Mouse (Mus musculus) bone marrow, adult 2 months (tissue): Measurements from ENCODE around the gene Pgp. TPM values are rescaled to one million over a fixed set of nuclear protein-coding genes. Genes with fewer than 3 reads are reported as not detected.

Experiments used
- H3K27ac ChIP-seq: fragments of 200-500 bp; 2 replicates; pipeline ENCODE4 v1.5.1; 2012; ENCODE audit warnings: low read depth, mild to moderate bottlenecking, control low read depth, inconsistent platforms, low read length; ENCODE audit not compliant: control insufficient read depth, poor library complexity, insufficient read depth
- H3K4me1 ChIP-seq: fragments of 200-500 bp; 2 replicates; pipeline ENCODE4 v1.6.1; 2011; ENCODE audit warnings: low read length; ENCODE audit not compliant: control insufficient read depth, insufficient read depth
- H3K4me3 ChIP-seq: fragments of 200-500 bp; replicated peaks from 2 replicates; pipeline ENCODE3; 2011; ENCODE audit warnings: mild to moderate bottlenecking, low read depth, low read length, control low read depth; ENCODE audit not compliant: control insufficient read depth
- CTCF ChIP-seq: fragments of 200-500 bp; IDR thresholded peaks from 2 replicates; pipeline ENCODE4 v1.5.1; 2011; ENCODE audit warnings: low read length, control low read depth; ENCODE audit not compliant: control insufficient read depth, insufficient read depth
- POLR2A ChIP-seq: fragments of 200-500 bp; IDR thresholded peaks from 2 replicates; pipeline ENCODE4 v1.6.1; 2011; ENCODE audit warnings: low read depth, mild to moderate bottlenecking, control low read depth, low read length, borderline replicate concordance; ENCODE audit not compliant: control insufficient read depth
- WGBS: fragments of 180-500 bp; shearing (Covaris S2); methylation state at CpG from one replicate; pipeline ENCODE4 v1.1.7; 2018; 5-methylcytosine and 5-hydroxymethylcytosine counted together
- polyA plus RNA-seq: library from polyadenylated mRNA; stranded (reverse); fragments of >200 nt; gene quantifications from 2 replicates; pipeline ENCODE4 v1.2.4, GENCODE M21; 2011; ENCODE audit warnings: low replicate concordance; ENCODE audit not compliant: missing spikeins, insufficient read depth, insufficient read length

Pgp gene
- polyA plus RNA-seq, 1 experiment: 34.7 TPM

- 89% methylated on average over 3 of the region's 3 CpGs for WGBS
Observed at GRCm38 (mm10) chr17:24483495-24483894, 13.3 kb downstream of the Pgp start.

GRCm38 (mm10) chr17:24485090-24485860 lies 15.1 kb downstream of the Pgp start:
- WGBS: 54% methylated on average over 11 of the region's 11 CpGs
- TF ChIP-seq POLR2A (no peak), CTCF (no peak)
- H3K4me3 ChIP-seq: no peak overlapping the region
- H3K4me1 ChIP-seq: no peaks in the 10 kb centered on the region
- H3K27ac ChIP-seq: no peak overlapping the region

More at GRCm38 (mm10) chr17:24483495-24483894, 13.3 kb downstream of the Pgp start:
- Histone ChIP-seq H3K27ac (no peak overlapping the region), H3K4me3 (no peak overlapping the region), H3K4me1 (no peaks in the 10 kb centered on the region; the same call in 1 of the 2 replicates)
- TF ChIP-seq POLR2A (no peak), CTCF (no peak)

GRCm38 (mm10) chr17:24488186-24488661 lies 18.0 kb downstream of the Pgp start, which contains the start of gene Caskin1:
Gene Caskin1, plus strand, starts transcription at chr17:24488601.
- TF ChIP-seq POLR2A: no peak
- no peak for TF ChIP-seq CTCF
- WGBS: 2% methylated on average over 45 of the region's 45 CpGs

GRCm38 (mm10) chr17:24488662-24489264 lies 18.6 kb downstream of the Pgp start:
- no peak overlapping the region for H3K27ac ChIP-seq
- 1% methylated on average over 76 of the region's 81 CpGs for WGBS
- no peak for TF ChIP-seq CTCF
- TF ChIP-seq POLR2A: no peak
- no peak overlapping the region for H3K4me3 ChIP-seq
- no peaks in the 10 kb centered on the region for H3K4me1 ChIP-seq

More at GRCm38 (mm10) chr17:24488186-24488661, 18.0 kb downstream of the Pgp start, which contains the start of gene Caskin1:
- Histone ChIP-seq H3K4me1 (no peaks in the 10 kb centered on the region), H3K4me3 (no peak within 1 kb of the TSS), H3K27ac (no peak within 1 kb of the TSS)

- WGBS: 47% methylated on average over 19 of the region's 19 CpGs
- H3K4me3 ChIP-seq: no peak overlapping the region
Observed at GRCm38 (mm10) chr17:24489265-24490030, 19.3 kb downstream of the Pgp start.

GRCm38 (mm10) chr17:24490399-24490798 lies 20.2 kb downstream of the Pgp start:
- Histone ChIP-seq H3K27ac (no peak overlapping the region), H3K4me1 (no peaks in the 10 kb centered on the region), H3K4me3 (no peak overlapping the region)
- TF ChIP-seq CTCF (no peak), POLR2A (no peak)
- WGBS: 77% methylated on average over 4 of the region's 4 CpGs

More at GRCm38 (mm10) chr17:24489265-24490030, 19.3 kb downstream of the Pgp start:
- H3K27ac ChIP-seq: no peak overlapping the region
- TF ChIP-seq CTCF: no peak
- no peak for TF ChIP-seq POLR2A
- no peaks in the 10 kb centered on the region for H3K4me1 ChIP-seq

- Histone ChIP-seq H3K27ac (no peak overlapping the region), H3K4me3 (no peak overlapping the region), H3K4me1 (peaks cover 2% of the 10 kb centered on the region; the same call in 1 of the 2 replicates)
- TF ChIP-seq CTCF (peak; percentile 50; the same call in 1 of the 2 replicates), POLR2A (no peak)
- WGBS: 52% methylated on average over 2 of the region's 2 CpGs
Observed at GRCm38 (mm10) chr17:24494627-24495335, 24.6 kb downstream of the Pgp start.
